Mouse (Mus musculus): ENCODE data around the gene Ptx4. TPM values are rescaled to one million over a fixed set of nuclear protein-coding genes. Genes with fewer than 3 reads are reported as not detected.

Ptx4 gene
- total RNA-seq, 2 experiments from 2014 or later: 2.4 TPM; not detected in 1

Other genes starting within 250 kb of the Ptx4 start
- 107 and 121 TPM in 2 replicates for gene Nubp2, start 234.4 kb upstream of the Ptx4 start, total RNA-seq (2014; fragmentation: Nextera tagmentation)
- gene Nubp2, start 234.4 kb upstream of the Ptx4 start, total RNA-seq (2017): 35.5 and 97.0 TPM in 2 replicates
- 24.6 and 29.3 TPM in 2 replicates for gene Spsb3, start 234.1 kb upstream of the Ptx4 start, total RNA-seq (2014; fragmentation: Nextera tagmentation)
- 11.8 and 12.2 TPM in 2 replicates for gene Spsb3, start 234.1 kb upstream of the Ptx4 start, total RNA-seq (2017)
- 9.1 and 11.8 TPM in 2 replicates for gene Eme2, start 225.7 kb upstream of the Ptx4 start, total RNA-seq (2014; fragmentation: Nextera tagmentation)
- 13.7 and 15.2 TPM in 2 replicates for gene Eme2, start 225.7 kb upstream of the Ptx4 start, total RNA-seq (2017)
- gene Mrps34, start 225.6 kb upstream of the Ptx4 start, total RNA-seq (2014; fragmentation: Nextera tagmentation): 63.9 and 78.3 TPM in 2 replicates
- gene Mrps34, start 225.6 kb upstream of the Ptx4 start, total RNA-seq (2017): 31.3 and 37.6 TPM in 2 replicates
- 54.4 and 85.5 TPM in 2 replicates for gene Nme3, start 224.3 kb upstream of the Ptx4 start, total RNA-seq (2014; fragmentation: Nextera tagmentation)
- 40.5 and 46.3 TPM in 2 replicates for gene Nme3, start 224.3 kb upstream of the Ptx4 start, total RNA-seq (2017)
- 104 and 107 TPM in 2 replicates for gene Mapk8ip3, start 183.8 kb upstream of the Ptx4 start, total RNA-seq (2014; fragmentation: Nextera tagmentation)
- 27.0 and 35.3 TPM in 2 replicates for gene Mapk8ip3, start 183.8 kb upstream of the Ptx4 start, total RNA-seq (2017)
- 74.2 and 79.1 TPM in 2 replicates for gene Jpt2, start 160.1 kb upstream of the Ptx4 start, total RNA-seq (2014; fragmentation: Nextera tagmentation)
- gene Jpt2, start 160.1 kb upstream of the Ptx4 start, total RNA-seq (2017): 77.8 and 78.2 TPM in 2 replicates
- 31.2 and 38.1 TPM in 2 replicates for gene Cramp1l, start 105.0 kb upstream of the Ptx4 start, total RNA-seq (2014; fragmentation: Nextera tagmentation)
- gene Cramp1l, start 105.0 kb upstream of the Ptx4 start, total RNA-seq (2017): 10.1 and 10.9 TPM in 2 replicates
- 32.0 and 32.1 TPM in 2 replicates for gene Ift140, start 104.7 kb upstream of the Ptx4 start, total RNA-seq (2014; fragmentation: Nextera tagmentation)
- 27.6 and 33.9 TPM in 2 replicates for gene Ift140, start 104.7 kb upstream of the Ptx4 start, total RNA-seq (2017)
- not detected in 2 replicates for gene Tmem204, start 37.2 kb upstream of the Ptx4 start, total RNA-seq (2014; fragmentation: Nextera tagmentation)
- gene Tmem204, start 37.2 kb upstream of the Ptx4 start, total RNA-seq (2017): not detected in 2 replicates
- 53.3 and 77.5 TPM in 2 replicates for gene Telo2, start 4.8 kb upstream of the Ptx4 start, total RNA-seq (2014; fragmentation: Nextera tagmentation)
- gene Telo2, start 4.8 kb upstream of the Ptx4 start, total RNA-seq (2017): 38.5 and 38.9 TPM in 2 replicates
- gene Clcn7, start 12.6 kb downstream of the Ptx4 start, total RNA-seq (2014; fragmentation: Nextera tagmentation): 17.6 and 18.7 TPM in 2 replicates
- gene Clcn7, start 12.6 kb downstream of the Ptx4 start, total RNA-seq (2017): 5.9 and 10.9 TPM in 2 replicates
- 0.33 TPM in 1 of 2 replicates, not detected in the other for gene Ccdc154, start 41.7 kb downstream of the Ptx4 start, total RNA-seq (2014; fragmentation: Nextera tagmentation)
- gene Ccdc154, start 41.7 kb downstream of the Ptx4 start, total RNA-seq (2017): not detected in 2 replicates
- gene Gm38655, start 54.7 kb downstream of the Ptx4 start, total RNA-seq (2014; fragmentation: Nextera tagmentation): not detected in 2 replicates
- not detected in 2 replicates for gene Gm38655, start 54.7 kb downstream of the Ptx4 start, total RNA-seq (2017)
- 25.4 and 34.8 TPM in 2 replicates for gene BC003965, start 63.8 kb downstream of the Ptx4 start, total RNA-seq (2014; fragmentation: Nextera tagmentation)
- gene BC003965, start 63.8 kb downstream of the Ptx4 start, total RNA-seq (2017): 16.3 and 18.3 TPM in 2 replicates
- 11.5 and 20.5 TPM in 2 replicates for gene Unkl, start 67.6 kb downstream of the Ptx4 start, total RNA-seq (2014; fragmentation: Nextera tagmentation)
- 9.8 and 14.2 TPM in 2 replicates for gene Unkl, start 67.6 kb downstream of the Ptx4 start, total RNA-seq (2017)
- 13.9 and 14.2 TPM in 2 replicates for gene Gnptg, start 119.4 kb downstream of the Ptx4 start, total RNA-seq (2014; fragmentation: Nextera tagmentation)
- gene Gnptg, start 119.4 kb downstream of the Ptx4 start, total RNA-seq (2017): 10.9 and 12.9 TPM in 2 replicates
- gene Tsr3, start 119.4 kb downstream of the Ptx4 start, total RNA-seq (2014; fragmentation: Nextera tagmentation): 20.1 and 29.2 TPM in 2 replicates
- 33.3 and 33.7 TPM in 2 replicates for gene Tsr3, start 119.4 kb downstream of the Ptx4 start, total RNA-seq (2017)
- gene Baiap3, start 135.6 kb downstream of the Ptx4 start, total RNA-seq (2014; fragmentation: Nextera tagmentation): 1.4 TPM in 1 of 2 replicates, not detected in the other
- gene Baiap3, start 135.6 kb downstream of the Ptx4 start, total RNA-seq (2017): 2.7 TPM in 1 of 2 replicates, not detected in the other
- gene Ube2i, start 153.9 kb downstream of the Ptx4 start, total RNA-seq (2014; fragmentation: Nextera tagmentation): 430 and 467 TPM in 2 replicates
- 338 and 373 TPM in 2 replicates for gene Ube2i, start 153.9 kb downstream of the Ptx4 start, total RNA-seq (2017)
- gene Prss34, start 177.6 kb downstream of the Ptx4 start, total RNA-seq (2014; fragmentation: Nextera tagmentation): not detected in 2 replicates
- gene Prss34, start 177.6 kb downstream of the Ptx4 start, total RNA-seq (2017): 0.72 TPM in 1 of 2 replicates, not detected in the other
- not detected in 2 replicates for gene Prss28, start 187.9 kb downstream of the Ptx4 start, total RNA-seq (2014; fragmentation: Nextera tagmentation)
- not detected in 2 replicates for gene Prss28, start 187.9 kb downstream of the Ptx4 start, total RNA-seq (2017)
- not detected in 2 replicates for gene Prss29, start 197.9 kb downstream of the Ptx4 start, total RNA-seq (2014; fragmentation: Nextera tagmentation)
- not detected in 2 replicates for gene Prss29, start 197.9 kb downstream of the Ptx4 start, total RNA-seq (2017)
- gene Tpsab1, start 224.8 kb downstream of the Ptx4 start, total RNA-seq (2014; fragmentation: Nextera tagmentation): not detected in 2 replicates
- gene Tpsab1, start 224.8 kb downstream of the Ptx4 start, total RNA-seq (2017): not detected in 2 replicates
- not detected in 2 replicates for gene Tpsb2, start 245.5 kb downstream of the Ptx4 start, total RNA-seq (2014; fragmentation: Nextera tagmentation)
- not detected in 2 replicates for gene Tpsb2, start 245.5 kb downstream of the Ptx4 start, total RNA-seq (2017)
- not detected in 2 replicates for gene Tpsg1, start 248.5 kb downstream of the Ptx4 start, total RNA-seq (2014; fragmentation: Nextera tagmentation)
- not detected in 2 replicates for gene Tpsg1, start 248.5 kb downstream of the Ptx4 start, total RNA-seq (2017)

Measured in megakaryocyte-erythroid progenitor cell, adult 5-6 weeks (primary cell).